Mouse (Mus musculus) testis, postnatal 14 days (tissue): Measurements from ENCODE around the gene Olfr96.
"Not testable (repeated sequence)": the region's sequence is repeated elsewhere in the genome, so short reads cannot be mapped to it uniquely, and the experiment has no call there.

Experiments
- DNase-seq: peaks from one replicate; pipeline ENCODE4 v3.0.0; 2021; ENCODE audit warnings: low spot score

Olfr96 gene

GRCm38 (mm10) chr17:37219846-37220245 is at the start of gene Olfr96:
Gene Olfr96 (plus strand): TSS chr17:37220146.
- DNase-seq: no peak

GRCm38 (mm10) chr17:37185474-37185873 is 34.5 kb upstream of the Olfr96 start:
- DNase-seq: no peak

- peak; percentile 10 for DNase-seq
Observed at GRCm38 (mm10) chr17:37190711-37191110, 29.2 kb upstream of the Olfr96 start.

- DNase-seq: no peak
Observed at GRCm38 (mm10) chr17:37193032-37193431, 26.9 kb upstream of the Olfr96 start.

- DNase-seq: no peak
Observed at GRCm38 (mm10) chr17:37193656-37194055, 26.3 kb upstream of the Olfr96 start, which contains the start of gene Ubd. Gene Ubd (plus strand): TSS chr17:37193892.

GRCm38 (mm10) chr17:37194782-37195181 is 25.2 kb upstream of the Olfr96 start:
- DNase-seq: no peak

GRCm38 (mm10) chr17:37196845-37197724 is 22.9 kb upstream of the Olfr96 start:
- no peak for DNase-seq

- no peak for DNase-seq
Observed at GRCm38 (mm10) chr17:37200894-37201293, 19.1 kb upstream of the Olfr96 start, which contains the start of gene Olfr94. Gene Olfr94 (minus strand): TSS chr17:37200994.

- DNase-seq: peak; percentile 65
Observed at GRCm38 (mm10) chr17:37203206-37203916, 16.6 kb upstream of the Olfr96 start.

GRCm38 (mm10) chr17:37203917-37204236 is 16.1 kb upstream of the Olfr96 start:
- no peak for DNase-seq

GRCm38 (mm10) chr17:37210884-37211768 is 8.8 kb upstream of the Olfr96 start:
- DNase-seq: no peak

GRCm38 (mm10) chr17:37213018-37213417 is 6.9 kb upstream of the Olfr96 start, which contains the start of gene Olfr95:
Gene Olfr95 (minus strand): TSS chr17:37213118.
- no peak for DNase-seq

- DNase-seq: no peak
Observed at GRCm38 (mm10) chr17:37218486-37218885, 1.5 kb upstream of the Olfr96 start.

GRCm38 (mm10) chr17:37221879-37222278 is 1.9 kb downstream of the Olfr96 start:
- DNase-seq: no peak

GRCm38 (mm10) chr17:37237230-37237629 is 17.3 kb downstream of the Olfr96 start, which contains the start of gene Olfr97:
Gene Olfr97 (minus strand): TSS chr17:37237330.
- DNase-seq: not testable (repeated sequence)

GRCm38 (mm10) chr17:37242198-37242597 is 22.3 kb downstream of the Olfr96 start:
- no peak for DNase-seq

- DNase-seq: peak; percentile 12
Observed at GRCm38 (mm10) chr17:37246715-37247114, 26.8 kb downstream of the Olfr96 start.

GRCm38 (mm10) chr17:37249460-37249859 is 29.5 kb downstream of the Olfr96 start:
- DNase-seq: no peak

GRCm38 (mm10) chr17:37250544-37250943 is 30.6 kb downstream of the Olfr96 start:
- no peak for DNase-seq

- no peak for DNase-seq
Observed at GRCm38 (mm10) chr17:37263626-37264025, 43.7 kb downstream of the Olfr96 start, which contains the start of gene Olfr98. Gene Olfr98 (minus strand): TSS chr17:37263749.

GRCm38 (mm10) chr17:37270058-37270701 is 50.2 kb downstream of the Olfr96 start, which contains the start of gene H2-M3:
Gene H2-M3 (plus strand): TSS chr17:37270220.
- DNase-seq: peak; percentile 79
